Mouse (Mus musculus): ENCODE measurements around the gene Mrpl32. TPM values are rescaled to one million over a fixed set of nuclear protein-coding genes. Genes with fewer than 3 reads are reported as not detected.

Mrpl32 gene
- polyA plus RNA-seq (2012; rRNA removed), result 27.4 and 30.8 TPM in 2 replicates

DNA sequence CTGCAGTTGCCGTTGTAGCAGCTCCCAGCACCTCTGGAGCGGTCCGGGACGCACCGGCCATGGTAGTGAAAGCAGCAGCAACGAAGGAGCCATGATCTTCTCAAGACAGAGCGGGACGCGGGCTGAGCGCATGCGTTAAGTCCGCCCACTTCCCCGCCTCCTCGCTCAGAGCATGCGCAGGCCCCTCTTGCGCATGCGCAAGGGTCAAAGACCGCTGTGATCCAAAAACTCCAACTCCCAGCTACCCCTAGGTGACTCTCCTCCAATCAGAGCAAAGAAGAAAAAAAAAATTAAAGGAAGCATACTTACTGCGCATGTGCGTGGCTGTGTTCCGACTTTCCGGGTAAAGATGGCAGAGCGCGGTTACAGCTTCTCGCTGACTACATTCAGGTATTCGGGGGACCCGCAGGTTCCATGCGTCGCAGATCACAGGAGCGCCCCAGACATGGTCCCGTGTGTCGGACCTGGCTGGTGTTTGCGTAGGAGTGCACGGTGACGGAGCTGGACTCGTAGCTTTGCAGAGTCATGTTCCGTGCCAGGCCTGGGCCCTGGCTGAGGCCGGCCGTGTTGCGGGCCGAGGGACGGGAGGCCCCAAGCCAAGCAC is at the start of gene Mrpl32, which contains the start of gene Psma2:
TSS of gene Mrpl32 (minus strand) at position 240 of the 604 bp plus-strand sequence.
TSS of gene Psma2 (plus strand) at position 315 of the 604 bp plus-strand sequence.

DNA sequence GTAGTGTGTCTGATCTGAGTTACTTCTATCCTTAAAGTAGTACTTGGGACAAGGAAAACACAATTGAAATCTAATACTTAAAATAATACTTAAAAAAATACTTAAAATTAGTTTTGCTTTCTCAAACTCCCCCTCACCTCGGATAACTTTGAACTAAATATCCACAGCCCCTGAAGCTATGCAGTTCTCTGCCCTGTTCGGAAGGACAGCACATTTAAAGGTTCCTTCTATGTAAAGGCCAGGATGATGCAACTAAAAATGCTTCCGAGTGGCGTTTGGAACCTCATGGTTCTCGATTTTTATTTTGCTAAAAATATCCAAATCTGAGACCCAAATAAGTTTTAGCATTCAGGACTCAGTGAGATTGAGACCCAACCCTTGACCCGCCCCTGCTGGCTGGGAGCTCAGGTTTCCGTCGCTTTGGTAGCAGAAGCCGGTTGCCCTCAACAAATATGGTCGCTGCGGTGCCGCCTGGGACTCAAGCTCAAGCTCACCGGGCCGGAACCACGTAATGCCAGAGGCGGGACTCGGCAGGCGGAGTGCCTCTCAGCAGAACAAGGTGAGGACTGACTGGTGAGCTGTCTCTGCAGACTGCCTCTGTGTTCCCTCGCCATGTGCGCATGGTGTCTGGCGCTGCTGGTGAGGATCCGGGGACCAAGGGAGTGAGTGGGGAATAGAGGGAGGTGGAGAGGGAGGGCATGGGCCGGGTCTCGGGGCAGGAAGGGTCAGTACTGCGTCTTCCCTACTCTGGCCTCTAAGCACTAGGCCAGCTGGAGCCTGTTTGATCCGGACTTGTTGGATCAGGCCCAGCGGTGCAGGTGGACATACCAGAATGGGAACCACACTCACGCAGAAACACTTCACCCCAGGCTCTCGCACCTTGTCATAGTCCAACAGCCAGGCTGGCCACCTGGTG is 17.0 kb upstream of the Mrpl32 start, which contains the start of gene AW209491:
TSS of gene AW209491 (plus strand) at position 429 of the 916 bp plus-strand sequence.

Other genes starting within 250 kb of the Mrpl32 start
- 0.03 and 0.05 TPM in 2 replicates for gene Hecw1, start 89.9 kb downstream of the Mrpl32 start, polyA plus RNA-seq (2012; rRNA removed)
- 61.3 and 66.9 TPM in 2 replicates for gene Psma2, start 75 bp upstream of the Mrpl32 start, polyA plus RNA-seq (2012; rRNA removed)
- gene AW209491, start 17.0 kb upstream of the Mrpl32 start, polyA plus RNA-seq (2012; rRNA removed), result 4.4 and 5.0 TPM in 2 replicates